Mouse (Mus musculus): ENCODE results near the gene Pcyt1a. TPM values are rescaled to one million over a fixed set of nuclear protein-coding genes. Genes with fewer than 3 reads are reported as not detected.

The Pcyt1a gene
- total and polyA plus RNA-seq, 3 experiments, result 36.9 to 53.7 TPM; not detected in 1

DNA sequence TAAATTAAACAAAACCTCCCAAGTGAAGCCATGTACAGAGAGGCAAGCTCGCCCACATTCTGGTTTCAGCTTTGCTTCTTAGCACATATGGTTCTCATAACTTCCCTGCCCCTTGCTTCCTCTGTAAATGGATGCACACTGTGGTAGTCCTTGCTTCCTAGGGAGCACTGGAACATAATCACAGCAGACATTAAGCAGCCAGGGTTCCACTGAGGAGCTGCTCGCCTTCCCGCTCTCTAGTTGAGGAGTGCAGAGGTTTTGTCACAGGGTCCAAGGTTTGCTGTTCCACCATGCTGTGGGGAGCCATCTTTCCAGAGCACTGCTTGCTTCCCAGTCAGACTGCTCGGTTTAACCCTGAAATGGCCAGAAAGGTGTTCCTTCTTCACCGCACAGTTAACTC lies 23.9 kb downstream of the Pcyt1a start:
- no peak overlapping the region for H3K9ac ChIP-seq (ENCODE audit: control insufficient read depth, low read depth, low read length, poor library complexity, severe bottlenecking)
- no peak overlapping the region for H3K4me3 ChIP-seq (ENCODE audit: control insufficient read depth in 1 of 2, insufficient read depth in 1 of 2, low read depth in 2 of 2, low read length in 2 of 2)
- no peak for DNase-seq (ENCODE audit: low read depth, low spot score)
- H3K27ac ChIP-seq (ENCODE audit: control insufficient read depth, low read depth, low read length), result no peak overlapping the region
- no peak for TF ChIP-seq CHD2 (IDR thresholded peaks at IDR 0.05; ENCODE audit: low read length)
- TF ChIP-seq MXI1 (IDR thresholded peaks at IDR 0.05; ENCODE audit: low read depth, low read length), result no peak
- TF ChIP-seq USF2 (IDR thresholded peaks at IDR 0.05; ENCODE audit: borderline replicate concordance in 1 of 2, insufficient read depth in 1 of 2, low read depth in 1 of 2, low read length in 2 of 2), result no peak
- no peak for TF ChIP-seq UBTF (IDR thresholded peaks at IDR 0.05; ENCODE audit: borderline replicate concordance, insufficient read depth, low read depth, low read length)
- no peak for TF ChIP-seq ELF1 (IDR thresholded peaks at IDR 0.05; ENCODE audit: low read depth, low read length)
- TF ChIP-seq POLR2AphosphoS2 (IDR thresholded peaks at IDR 0.05; ENCODE audit: low read length), result no peak
- no peak for TF ChIP-seq CHD1 (IDR thresholded peaks at IDR 0.05; ENCODE audit: low read depth, low read length)
- no peak for TF ChIP-seq BHLHE40 (IDR thresholded peaks at IDR 0.05; ENCODE audit: borderline replicate concordance, low read depth, low read length)
- TF ChIP-seq SMC3 (IDR thresholded peaks at IDR 0.05; ENCODE audit: low read depth, low read length), result no peak
- H3K36me3 ChIP-seq (ENCODE audit: control insufficient read depth in 1 of 2, insufficient read depth in 2 of 2, low read length in 2 of 2), result peaks cover 10 to 19% of the 10 kb centered on the region in 2 experiments
- H3K9me3 ChIP-seq (replicated peaks; ENCODE audit: insufficient read depth, low read length), result no peaks in the 10 kb centered on the region
- H3K79me2 ChIP-seq (ENCODE audit: control insufficient read depth, insufficient read depth, low read length, poor library complexity), result peaks cover 1% of the 10 kb centered on the region; the same call in 1 of the 2 replicates
- peaks cover 18% of the 10 kb centered on the region in 2 experiments for H3K4me1 ChIP-seq (ENCODE audit: control insufficient read depth in 1 of 2, insufficient read depth in 2 of 2, low read length in 2 of 2)
- H3K27me3 ChIP-seq (ENCODE audit: control insufficient read depth in 1 of 2, insufficient read depth in 2 of 2, low read length in 2 of 2), result no peaks in the 10 kb centered on the region

DNA sequence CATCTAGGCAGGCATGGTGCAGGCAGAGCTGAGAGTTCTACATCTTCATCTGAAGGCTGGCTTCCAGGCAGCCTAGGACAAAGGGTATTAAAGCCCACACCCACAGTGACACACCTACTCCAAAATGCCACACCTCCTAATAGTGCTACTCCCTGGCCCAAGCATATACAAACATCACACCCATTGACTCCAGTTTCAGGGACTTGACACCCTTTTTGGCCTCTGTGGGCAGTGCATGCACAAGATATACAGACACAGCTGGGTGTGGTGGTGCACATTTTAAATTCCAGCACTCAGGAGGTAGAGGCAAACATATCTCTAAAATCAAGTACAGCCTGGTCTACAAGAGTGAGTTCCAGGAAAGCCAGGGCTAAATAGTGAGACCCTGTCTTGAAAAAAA lies 25.4 kb downstream of the Pcyt1a start:
- Histone ChIP-seq H3K27ac (ENCODE audit: control insufficient read depth, low read depth, low read length) (no peak overlapping the region), H3K9ac (ENCODE audit: control insufficient read depth, low read depth, low read length, poor library complexity, severe bottlenecking) (no peak overlapping the region), H3K27me3 (ENCODE audit: control insufficient read depth in 1 of 2, insufficient read depth in 2 of 2, low read length in 2 of 2) (no peaks in the 10 kb centered on the region), H3K36me3 (ENCODE audit: control insufficient read depth in 1 of 2, insufficient read depth in 2 of 2, low read length in 2 of 2) (peaks cover 5 to 10% of the 10 kb centered on the region in 2 experiments), H3K9me3 (replicated peaks; ENCODE audit: insufficient read depth, low read length) (no peaks in the 10 kb centered on the region), H3K4me1 (ENCODE audit: control insufficient read depth in 1 of 2, insufficient read depth in 2 of 2, low read length in 2 of 2) (peaks cover 6 to 8% of the 10 kb centered on the region in 2 experiments), H3K79me2 (ENCODE audit: control insufficient read depth, insufficient read depth, low read length, poor library complexity) (no peaks in the 10 kb centered on the region), H3K4me3 (ENCODE audit: control insufficient read depth in 1 of 2, insufficient read depth in 1 of 2, low read depth in 2 of 2, low read length in 2 of 2) (no peak overlapping the region)
- no peak for DNase-seq (ENCODE audit: low read depth, low spot score)
- TF ChIP-seq CTCF (IDR thresholded peaks at IDR 0.05 in 2 of 3, conservative IDR thresholded peaks at IDR 0.05 in 1 of 3; ENCODE audit: control insufficient read depth in 1 of 3, insufficient read depth in 1 of 3, low read depth in 2 of 3, low read length in 3 of 3, poor library complexity in 1 of 3, severe bottlenecking in 1 of 3), result no peak
- no peak for TF ChIP-seq SMC3 (IDR thresholded peaks at IDR 0.05; ENCODE audit: low read depth, low read length)
- no peak for TF ChIP-seq TCF12 (IDR thresholded peaks at IDR 0.05; ENCODE audit: low read depth, low read length)
- TF ChIP-seq NELFE (IDR thresholded peaks at IDR 0.05; ENCODE audit: low read depth, low read length), result no peak

GRCm38 (mm10) chr16:32456761-32457160 lies 26.0 kb downstream of the Pcyt1a start:
- no peaks in the 10 kb centered on the region for H3K27me3 ChIP-seq (ENCODE audit: control insufficient read depth in 1 of 2, insufficient read depth in 2 of 2, low read length in 2 of 2)
- H3K9ac ChIP-seq (ENCODE audit: control insufficient read depth, low read depth, low read length, poor library complexity, severe bottlenecking), result no peak overlapping the region
- peaks cover 5 to 6% of the 10 kb centered on the region in 2 experiments for H3K4me1 ChIP-seq (ENCODE audit: control insufficient read depth in 1 of 2, insufficient read depth in 2 of 2, low read length in 2 of 2)
- no peak for TF ChIP-seq ETS1 (IDR thresholded peaks at IDR 0.05; ENCODE audit: low read depth, low read length)
- no peak for TF ChIP-seq ZKSCAN1 (IDR thresholded peaks at IDR 0.05; ENCODE audit: low read depth, low read length)
- no peak for TF ChIP-seq E2F4 (IDR thresholded peaks at IDR 0.05; ENCODE audit: borderline replicate concordance, low read depth, low read length)
- peaks cover 5 to 10% of the 10 kb centered on the region in 2 experiments for H3K36me3 ChIP-seq (ENCODE audit: control insufficient read depth in 1 of 2, insufficient read depth in 2 of 2, low read length in 2 of 2)
- no peak overlapping the region for H3K4me3 ChIP-seq (ENCODE audit: control insufficient read depth in 1 of 2, insufficient read depth in 1 of 2, low read depth in 2 of 2, low read length in 2 of 2)
- no peaks in the 10 kb centered on the region for H3K9me3 ChIP-seq (replicated peaks; ENCODE audit: insufficient read depth, low read length)
- H3K27ac ChIP-seq (ENCODE audit: control insufficient read depth, low read depth, low read length), result no peak overlapping the region
- no peak for DNase-seq (ENCODE audit: low read depth, low spot score)
- no peaks in the 10 kb centered on the region for H3K79me2 ChIP-seq (ENCODE audit: control insufficient read depth, insufficient read depth, low read length, poor library complexity)

Measured in MEL (cell line).